Mouse (Mus musculus) G1E (cell line): ENCODE data around the gene Immt.

Experiments
- CTCF ChIP-seq: IDR thresholded peaks from 2 replicates; pipeline ENCODE4 v1.5.1; 2012; ENCODE audit warnings: low read depth, low read length, inconsistent platforms, mixed read lengths
- GATA1 ChIP-seq: IDR thresholded peaks from 2 replicates; pipeline ENCODE4 v1.6.1; 2012; ENCODE audit warnings: borderline replicate concordance, low read length, inconsistent platforms, mixed read lengths

DNA sequence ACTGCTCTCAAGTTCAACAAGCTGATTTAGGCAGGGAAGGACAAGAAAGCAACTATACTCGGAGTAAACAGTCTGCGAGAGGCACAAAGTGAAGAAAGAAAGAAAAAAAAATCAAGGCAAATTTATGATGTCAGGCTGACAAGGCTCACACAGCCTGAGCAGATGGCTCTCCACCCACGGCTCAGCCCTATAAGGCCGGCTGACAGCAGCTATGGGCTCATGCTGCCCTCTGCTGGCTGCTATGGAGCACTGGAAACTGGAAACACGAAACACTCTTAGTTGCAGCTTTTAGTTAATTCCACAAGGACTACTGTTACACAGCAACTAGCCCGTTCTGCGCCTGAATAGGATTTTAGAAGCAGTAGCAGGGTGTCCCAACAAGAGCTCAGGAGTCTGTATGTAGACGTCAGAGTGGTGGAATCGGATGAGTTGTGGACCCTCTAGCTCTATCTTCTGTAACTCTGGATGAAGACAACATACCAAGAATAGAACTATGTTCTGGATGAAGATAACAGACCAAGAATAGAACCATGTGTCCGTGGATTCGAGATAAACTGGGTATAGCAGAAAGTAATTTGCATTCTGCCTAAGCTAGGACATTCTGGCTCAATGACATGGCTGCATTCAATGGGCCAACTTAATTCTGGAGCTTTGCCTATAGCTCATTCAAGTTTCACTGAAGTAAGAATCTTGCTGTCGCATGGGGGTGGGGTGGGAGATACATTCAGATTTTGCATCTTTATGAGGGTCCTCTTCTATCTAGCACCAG, 26.9 kb upstream of the Immt start:
- TF ChIP-seq CTCF: peak; percentile 84
- no peak for TF ChIP-seq GATA1
